Mouse (Mus musculus): Measurements from ENCODE around the gene Synpo2. TPM values are rescaled to one million over a fixed set of nuclear protein-coding genes. Genes with fewer than 3 reads are reported as not detected.

Gene Synpo2
- polyA plus RNA-seq (2012; rRNA removed) (0.03 TPM in 2 replicates), polyA plus RNA-seq (2014; fragmentation: Nextera tagmentation; extraction: Ambion mirVana) (0.04 TPM in 1 of 2 replicates, not detected in the other)

- Histone ChIP-seq H3K4me2 (ENCODE audit: low read depth) (peak within 1 kb of the TSS; percentile 47), H3K27ac (no peak within 1 kb of the TSS), H3K36me3 (replicated peaks; ENCODE audit: control insufficient read depth, insufficient read depth, low read depth) (no peaks in the 10 kb centered on the region), H3K9ac (replicated peaks) (no peak within 1 kb of the TSS), H3K4me3 (ENCODE audit: insufficient read depth in 1 of 2, low read depth in 2 of 2, low read length in 2 of 2) (peak within 1 kb of the TSS; percentile 18 to 26; a peak in 3 of 4 replicates), H3K9me3 (ENCODE audit: control insufficient read depth, low read length) (no peaks in the 10 kb centered on the region), H3K27me3 (ENCODE audit: control insufficient read depth, insufficient read depth, low read length) (peaks cover 6% of the 10 kb centered on the region), H3K4me1 (replicated peaks; ENCODE audit: control insufficient read depth in 2 of 2, insufficient read depth in 2 of 2, low read length in 1 of 2) (no peaks in the 10 kb centered on the region)
- ATAC-seq (ENCODE audit: insufficient read depth), result no peak
- TF ChIP-seq CTCF (IDR thresholded peaks at IDR 0.05; ENCODE audit: low read depth), result no peak
- no peak for TF ChIP-seq EP300 (IDR thresholded peaks at IDR 0.05; ENCODE audit: low read depth)
- 1% methylated on average over 20 of the region's 20 CpGs for WGBS (ENCODE audit: insufficient replicate concordance)
- no peak for DNase-seq (ENCODE audit: low read depth in 3 of 3, low spot score in 3 of 3)
Observed at GRCm38 (mm10) chr3:123235921-123236320, at the start of gene Synpo2. Gene Synpo2, minus strand, starts transcription at chr3:123236149.

GRCm38 (mm10) chr3:123285649-123286048 is 49.7 kb upstream of the Synpo2 start:
- TF ChIP-seq CTCF (IDR thresholded peaks at IDR 0.05; ENCODE audit: low read depth) (no peak), EP300 (IDR thresholded peaks at IDR 0.05; ENCODE audit: low read depth) (no peak)
- no peak overlapping the region for H3K4me3 ChIP-seq (ENCODE audit: insufficient read depth in 1 of 2, low read depth in 2 of 2, low read length in 2 of 2)
- DNase-seq (ENCODE audit: low read depth in 3 of 3, low spot score in 3 of 3) (no peak), ATAC-seq (ENCODE audit: insufficient read depth) (no peak)
- no peaks in the 10 kb centered on the region for H3K9me3 ChIP-seq (ENCODE audit: control insufficient read depth, low read length)
- no peak overlapping the region for H3K27ac ChIP-seq
- no peaks in the 10 kb centered on the region for H3K27me3 ChIP-seq (ENCODE audit: control insufficient read depth, insufficient read depth, low read length)
- no peaks in the 10 kb centered on the region for H3K4me1 ChIP-seq (replicated peaks; ENCODE audit: control insufficient read depth in 2 of 2, insufficient read depth in 2 of 2, low read length in 1 of 2)
- no peak overlapping the region for H3K4me2 ChIP-seq (ENCODE audit: low read depth)
- no peak overlapping the region for H3K9ac ChIP-seq (replicated peaks)
- H3K36me3 ChIP-seq (replicated peaks; ENCODE audit: control insufficient read depth, insufficient read depth, low read depth), result no peaks in the 10 kb centered on the region

- Histone ChIP-seq H3K27me3 (ENCODE audit: control insufficient read depth, insufficient read depth, low read length) (no peaks in the 10 kb centered on the region), H3K27ac (no peak overlapping the region), H3K36me3 (replicated peaks; ENCODE audit: control insufficient read depth, insufficient read depth, low read depth) (no peaks in the 10 kb centered on the region), H3K4me3 (ENCODE audit: insufficient read depth in 1 of 2, low read depth in 2 of 2, low read length in 2 of 2) (no peak overlapping the region), H3K9ac (replicated peaks) (no peak overlapping the region), H3K4me2 (ENCODE audit: low read depth) (no peak overlapping the region), H3K4me1 (replicated peaks; ENCODE audit: control insufficient read depth in 2 of 2, insufficient read depth in 2 of 2, low read length in 1 of 2) (no peaks in the 10 kb centered on the region), H3K9me3 (ENCODE audit: control insufficient read depth, low read length) (no peaks in the 10 kb centered on the region)
- no peak for ATAC-seq (ENCODE audit: insufficient read depth)
- TF ChIP-seq EP300 (IDR thresholded peaks at IDR 0.05; ENCODE audit: low read depth) (no peak), CTCF (IDR thresholded peaks at IDR 0.05; ENCODE audit: low read depth) (no peak)
- 77% methylated on average over 5 of the region's 5 CpGs for WGBS (ENCODE audit: insufficient replicate concordance)
- no peak for DNase-seq (ENCODE audit: low read depth in 3 of 3, low spot score in 3 of 3)
Observed at GRCm38 (mm10) chr3:123284284-123284683, 48.3 kb upstream of the Synpo2 start.

- Histone ChIP-seq H3K27me3 (ENCODE audit: control insufficient read depth, insufficient read depth, low read length) (no peaks in the 10 kb centered on the region), H3K4me1 (replicated peaks; ENCODE audit: control insufficient read depth in 2 of 2, insufficient read depth in 2 of 2, low read length in 1 of 2) (no peaks in the 10 kb centered on the region), H3K9me3 (ENCODE audit: control insufficient read depth, low read length) (no peaks in the 10 kb centered on the region), H3K4me3 (ENCODE audit: insufficient read depth in 1 of 2, low read depth in 2 of 2, low read length in 2 of 2) (no peak overlapping the region), H3K4me2 (ENCODE audit: low read depth) (no peak overlapping the region), H3K36me3 (replicated peaks; ENCODE audit: control insufficient read depth, insufficient read depth, low read depth) (no peaks in the 10 kb centered on the region), H3K9ac (replicated peaks) (no peak overlapping the region), H3K27ac (no peak overlapping the region)
- ATAC-seq (ENCODE audit: insufficient read depth) (no peak), DNase-seq (ENCODE audit: low read depth in 3 of 3, low spot score in 3 of 3) (no peak)
- WGBS (ENCODE audit: insufficient replicate concordance), result 51% methylated on average over 12 of the region's 12 CpGs
- no peak for TF ChIP-seq EP300 (IDR thresholded peaks at IDR 0.05; ENCODE audit: low read depth)
- TF ChIP-seq CTCF (IDR thresholded peaks at IDR 0.05; ENCODE audit: low read depth), result no peak
Observed at GRCm38 (mm10) chr3:123282866-123283615, 47.1 kb upstream of the Synpo2 start.

- TF ChIP-seq CTCF (IDR thresholded peaks at IDR 0.05; ENCODE audit: low read depth), result no peak
- no peak for TF ChIP-seq EP300 (IDR thresholded peaks at IDR 0.05; ENCODE audit: low read depth)
- H3K27me3 ChIP-seq (ENCODE audit: control insufficient read depth, insufficient read depth, low read length), result peaks cover 7% of the 10 kb centered on the region
- peak; percentile 52 for ATAC-seq (ENCODE audit: insufficient read depth)
- DNase-seq (ENCODE audit: low read depth in 3 of 3, low spot score in 3 of 3), result no peak
- H3K4me2 ChIP-seq (ENCODE audit: low read depth), result peak overlapping the region; percentile 56
- no peaks in the 10 kb centered on the region for H3K36me3 ChIP-seq (replicated peaks; ENCODE audit: control insufficient read depth, insufficient read depth, low read depth)
- no peaks in the 10 kb centered on the region for H3K9me3 ChIP-seq (ENCODE audit: control insufficient read depth, low read length)
- H3K27ac ChIP-seq, result no peak overlapping the region
- H3K4me1 ChIP-seq (replicated peaks; ENCODE audit: control insufficient read depth in 2 of 2, insufficient read depth in 2 of 2, low read length in 1 of 2), result 0 out of 4 replicates have a peak, but pooled peaks cover 0 to 3% of the 10 kb centered on the region in 2 experiments
- peak overlapping the region; percentile 38 for H3K9ac ChIP-seq (replicated peaks)
- peak overlapping the region; percentile 55 to 62 for H3K4me3 ChIP-seq (ENCODE audit: insufficient read depth in 1 of 2, low read depth in 2 of 2, low read length in 2 of 2)
- WGBS (ENCODE audit: insufficient replicate concordance), result under 1% methylated on average over 25 of the region's 25 CpGs
Observed at GRCm38 (mm10) chr3:123267741-123268201, 31.8 kb upstream of the Synpo2 start.

All from liver, embryonic 14.5 days (tissue).